Mouse (Mus musculus): ENCODE results near the gene Cd300e. TPM values are rescaled to one million over a fixed set of nuclear protein-coding genes. Genes with fewer than 3 reads are reported as not detected.

Cd300e gene
- polyA plus RNA-seq, 1 experiment from 2014 or later: not detected

- H3K4me1 ChIP-seq (ENCODE audit: control insufficient read depth, insufficient read depth, low read length): no peaks in the 10 kb centered on the region
- no peak overlapping the region for H3K4me2 ChIP-seq (ENCODE audit: low read depth, low read length)
- no peak overlapping the region for H3K9ac ChIP-seq (replicated peaks; ENCODE audit: low read depth, low read length)
- no peak overlapping the region for H3K4me3 ChIP-seq (ENCODE audit: low read depth, low read length)
- H3K27ac ChIP-seq (ENCODE audit: low read depth, low read length): no peak overlapping the region
- H3K9me3 ChIP-seq (ENCODE audit: control insufficient read depth, low read length): no peaks in the 10 kb centered on the region
- no peak for ATAC-seq (ENCODE audit: low read depth)
- no peaks in the 10 kb centered on the region for H3K27me3 ChIP-seq (ENCODE audit: control insufficient read depth, insufficient read depth, low read length)
- no peaks in the 10 kb centered on the region for H3K36me3 ChIP-seq (ENCODE audit: control insufficient read depth, insufficient read depth, low read length)
- 63% methylated on average over 6 of the region's 6 CpGs for WGBS
Observed at GRCm38 (mm10) chr11:115101615-115102051, 39.7 kb upstream of the Cd300e start.

GRCm38 (mm10) chr11:115100741-115101140, 38.8 kb upstream of the Cd300e start:
- Histone ChIP-seq H3K4me3 (ENCODE audit: low read depth, low read length) (no peak overlapping the region), H3K27ac (ENCODE audit: low read depth, low read length) (no peak overlapping the region), H3K36me3 (ENCODE audit: control insufficient read depth, insufficient read depth, low read length) (no peaks in the 10 kb centered on the region), H3K9me3 (ENCODE audit: control insufficient read depth, low read length) (no peaks in the 10 kb centered on the region), H3K4me2 (ENCODE audit: low read depth, low read length) (no peak overlapping the region), H3K27me3 (ENCODE audit: control insufficient read depth, insufficient read depth, low read length) (no peaks in the 10 kb centered on the region), H3K4me1 (ENCODE audit: control insufficient read depth, insufficient read depth, low read length) (no peaks in the 10 kb centered on the region), H3K9ac (replicated peaks; ENCODE audit: low read depth, low read length) (no peak overlapping the region)
- no peak for ATAC-seq (ENCODE audit: low read depth)
- 60% methylated on average over 7 of the region's 7 CpGs for WGBS

- H3K4me3 ChIP-seq (ENCODE audit: low read depth, low read length): no peak overlapping the region
- H3K4me1 ChIP-seq (ENCODE audit: control insufficient read depth, insufficient read depth, low read length): no peaks in the 10 kb centered on the region
- no peaks in the 10 kb centered on the region for H3K36me3 ChIP-seq (ENCODE audit: control insufficient read depth, insufficient read depth, low read length)
- WGBS: 80% methylated on average over 5 of the region's 5 CpGs
- ATAC-seq (ENCODE audit: low read depth): no peak
- no peaks in the 10 kb centered on the region for H3K9me3 ChIP-seq (ENCODE audit: control insufficient read depth, low read length)
- H3K9ac ChIP-seq (replicated peaks; ENCODE audit: low read depth, low read length): no peak overlapping the region
- H3K27ac ChIP-seq (ENCODE audit: low read depth, low read length): no peak overlapping the region
- H3K27me3 ChIP-seq (ENCODE audit: control insufficient read depth, insufficient read depth, low read length): no peaks in the 10 kb centered on the region
- no peak overlapping the region for H3K4me2 ChIP-seq (ENCODE audit: low read depth, low read length)
Observed at GRCm38 (mm10) chr11:115100032-115100621, 38.1 kb upstream of the Cd300e start.

- H3K4me2 ChIP-seq (ENCODE audit: low read depth, low read length): no peak overlapping the region
- no peak overlapping the region for H3K27ac ChIP-seq (ENCODE audit: low read depth, low read length)
- no peaks in the 10 kb centered on the region for H3K9me3 ChIP-seq (ENCODE audit: control insufficient read depth, low read length)
- WGBS: 57% methylated on average over 16 of the region's 16 CpGs
- no peak for ATAC-seq (ENCODE audit: low read depth)
- H3K9ac ChIP-seq (replicated peaks; ENCODE audit: low read depth, low read length): no peak overlapping the region
- H3K4me1 ChIP-seq (ENCODE audit: control insufficient read depth, insufficient read depth, low read length): no peaks in the 10 kb centered on the region
- H3K36me3 ChIP-seq (ENCODE audit: control insufficient read depth, insufficient read depth, low read length): no peaks in the 10 kb centered on the region
- no peak overlapping the region for H3K4me3 ChIP-seq (ENCODE audit: low read depth, low read length)
- no peaks in the 10 kb centered on the region for H3K27me3 ChIP-seq (ENCODE audit: control insufficient read depth, insufficient read depth, low read length)
Observed at GRCm38 (mm10) chr11:115099241-115099840, 37.4 kb upstream of the Cd300e start.

- Histone ChIP-seq H3K9ac (replicated peaks; ENCODE audit: low read depth, low read length) (0 out of 2 replicates have a peak overlapping the region, but pooled peaks have one; percentile 16), H3K27ac (ENCODE audit: low read depth, low read length) (no peak overlapping the region), H3K4me1 (ENCODE audit: control insufficient read depth, insufficient read depth, low read length) (no peaks in the 10 kb centered on the region), H3K36me3 (ENCODE audit: control insufficient read depth, insufficient read depth, low read length) (no peaks in the 10 kb centered on the region), H3K9me3 (ENCODE audit: control insufficient read depth, low read length) (no peaks in the 10 kb centered on the region), H3K4me3 (ENCODE audit: low read depth, low read length) (no peak overlapping the region), H3K27me3 (ENCODE audit: control insufficient read depth, insufficient read depth, low read length) (no peaks in the 10 kb centered on the region), H3K4me2 (ENCODE audit: low read depth, low read length) (no peak overlapping the region)
- no peak for ATAC-seq (ENCODE audit: low read depth)
- WGBS: 61% methylated on average over 10 of the region's 10 CpGs
Observed at GRCm38 (mm10) chr11:115098203-115098932, 36.4 kb upstream of the Cd300e start.

GRCm38 (mm10) chr11:115092140-115092539, 30.2 kb upstream of the Cd300e start:
- no peak for ATAC-seq (ENCODE audit: low read depth)
- Histone ChIP-seq H3K9ac (replicated peaks; ENCODE audit: low read depth, low read length) (no peak overlapping the region), H3K4me2 (ENCODE audit: low read depth, low read length) (no peak overlapping the region), H3K9me3 (ENCODE audit: control insufficient read depth, low read length) (no peaks in the 10 kb centered on the region), H3K4me3 (ENCODE audit: low read depth, low read length) (no peak overlapping the region; the same call in 1 of the 2 replicates), H3K36me3 (ENCODE audit: control insufficient read depth, insufficient read depth, low read length) (no peaks in the 10 kb centered on the region), H3K27ac (ENCODE audit: low read depth, low read length) (no peak overlapping the region), H3K4me1 (ENCODE audit: control insufficient read depth, insufficient read depth, low read length) (peaks cover 3% of the 10 kb centered on the region; the same call in 1 of the 2 replicates), H3K27me3 (ENCODE audit: control insufficient read depth, insufficient read depth, low read length) (peaks cover 10% of the 10 kb centered on the region)
- WGBS: 25% methylated on average over 4 of the region's 4 CpGs

GRCm38 (mm10) chr11:115091362-115091901, 29.5 kb upstream of the Cd300e start, which contains the start of gene Rab37:
TSS of gene Rab37 (plus strand) at chr11:115091431.
- 3% methylated on average over 36 of the region's 36 CpGs for WGBS
- no peak for ATAC-seq (ENCODE audit: low read depth)
- H3K4me2 ChIP-seq (ENCODE audit: low read depth, low read length): peak within 1 kb of the TSS; percentile 40
- no peaks in the 10 kb centered on the region for H3K9me3 ChIP-seq (ENCODE audit: control insufficient read depth, low read length)
- H3K9ac ChIP-seq (replicated peaks; ENCODE audit: low read depth, low read length): no peak within 1 kb of the TSS
- peak within 1 kb of the TSS; percentile 21 for H3K4me3 ChIP-seq (ENCODE audit: low read depth, low read length)
- H3K4me1 ChIP-seq (ENCODE audit: control insufficient read depth, insufficient read depth, low read length): peaks cover 3% of the 10 kb centered on the region; the same call in 1 of the 2 replicates
- peaks cover 10% of the 10 kb centered on the region for H3K27me3 ChIP-seq (ENCODE audit: control insufficient read depth, insufficient read depth, low read length)
- H3K27ac ChIP-seq (ENCODE audit: low read depth, low read length): no peak within 1 kb of the TSS
- H3K36me3 ChIP-seq (ENCODE audit: control insufficient read depth, insufficient read depth, low read length): no peaks in the 10 kb centered on the region

- Histone ChIP-seq H3K4me1 (ENCODE audit: control insufficient read depth, insufficient read depth, low read length) (peaks cover 3% of the 10 kb centered on the region; the same call in 1 of the 2 replicates), H3K9ac (replicated peaks; ENCODE audit: low read depth, low read length) (no peak overlapping the region), H3K4me2 (ENCODE audit: low read depth, low read length) (no peak overlapping the region), H3K27me3 (ENCODE audit: control insufficient read depth, insufficient read depth, low read length) (peaks cover 10% of the 10 kb centered on the region), H3K27ac (ENCODE audit: low read depth, low read length) (no peak overlapping the region), H3K4me3 (ENCODE audit: low read depth, low read length) (no peak overlapping the region), H3K36me3 (ENCODE audit: control insufficient read depth, insufficient read depth, low read length) (no peaks in the 10 kb centered on the region), H3K9me3 (ENCODE audit: control insufficient read depth, low read length) (no peaks in the 10 kb centered on the region)
- no peak for ATAC-seq (ENCODE audit: low read depth)
- WGBS: 69% methylated on average over 6 of the region's 6 CpGs
Observed at GRCm38 (mm10) chr11:115089853-115090252, 27.9 kb upstream of the Cd300e start.

- Histone ChIP-seq H3K36me3 (ENCODE audit: control insufficient read depth, insufficient read depth, low read length) (no peaks in the 10 kb centered on the region), H3K27me3 (ENCODE audit: control insufficient read depth, insufficient read depth, low read length) (peaks cover 7% of the 10 kb centered on the region), H3K4me2 (ENCODE audit: low read depth, low read length) (no peak overlapping the region), H3K4me1 (ENCODE audit: control insufficient read depth, insufficient read depth, low read length) (no peaks in the 10 kb centered on the region; the same call in 1 of the 2 replicates), H3K9ac (replicated peaks; ENCODE audit: low read depth, low read length) (no peak overlapping the region), H3K27ac (ENCODE audit: low read depth, low read length) (no peak overlapping the region), H3K9me3 (ENCODE audit: control insufficient read depth, low read length) (no peaks in the 10 kb centered on the region), H3K4me3 (ENCODE audit: low read depth, low read length) (no peak overlapping the region)
- 65% methylated on average over 7 of the region's 7 CpGs for WGBS
- ATAC-seq (ENCODE audit: low read depth): no peak
Observed at GRCm38 (mm10) chr11:115086213-115086612, 24.2 kb upstream of the Cd300e start.

Data from neural tube, embryonic 14.5 days (tissue).